Mouse (Mus musculus): ENCODE results near the gene Arid5a.

GRCm38 (mm10) chr1:36277267-36278060, 30.1 kb upstream of the Arid5a start:
- no peak for TF ChIP-seq POLR2AphosphoS2 (IDR thresholded peaks at IDR 0.05; ENCODE audit: insufficient read length, low read depth)
- no peak for TF ChIP-seq MAX (IDR thresholded peaks at IDR 0.05; ENCODE audit: low read depth)
- no peak for TF ChIP-seq TCF12 (IDR thresholded peaks at IDR 0.05; ENCODE audit: insufficient read depth, poor library complexity, severe bottlenecking)
- no peak for TF ChIP-seq POLR2A (IDR thresholded peaks at IDR 0.05; ENCODE audit: insufficient read length, low read depth)
- TF ChIP-seq USF1 (IDR thresholded peaks at IDR 0.05; ENCODE audit: low read depth): no peak

Measured in myocyte (in vitro differentiated cells).